Mouse (Mus musculus): ENCODE data around the gene Sdcbp2.

The Sdcbp2 gene

GRCm38 (mm10) chr2:151571873-151572700, at the start of gene Sdcbp2:
Sdcbp2 (plus strand) TSS chr2:151572622.
- no peak for DNase-seq (ENCODE audit: low read depth, low spot score)

- no peak for DNase-seq (ENCODE audit: low read depth, low spot score)
These were observed 47.9 kb upstream of the Sdcbp2 start for GRCm38 (mm10) chr2:151524324-151525041.

- no peak for DNase-seq (ENCODE audit: low read depth, low spot score)
These were observed 46.9 kb upstream of the Sdcbp2 start for GRCm38 (mm10) chr2:151525520-151525919.

- no peak for DNase-seq (ENCODE audit: low read depth, low spot score)
These were observed 44.4 kb upstream of the Sdcbp2 start for GRCm38 (mm10) chr2:151528066-151528465.

GRCm38 (mm10) chr2:151529169-151529568, 43.3 kb upstream of the Sdcbp2 start:
- no peak for DNase-seq (ENCODE audit: low read depth, low spot score)

- no peak for DNase-seq (ENCODE audit: low read depth, low spot score)
These were observed 41.8 kb upstream of the Sdcbp2 start for GRCm38 (mm10) chr2:151530378-151531230.

GRCm38 (mm10) chr2:151533632-151534031, 38.8 kb upstream of the Sdcbp2 start:
- no peak for DNase-seq (ENCODE audit: low read depth, low spot score)

GRCm38 (mm10) chr2:151535961-151536617, 36.3 kb upstream of the Sdcbp2 start:
- no peak for DNase-seq (ENCODE audit: low read depth, low spot score)

- DNase-seq (ENCODE audit: low read depth, low spot score) = no peak
These were observed 35.8 kb upstream of the Sdcbp2 start for GRCm38 (mm10) chr2:151536618-151536974.

- DNase-seq (ENCODE audit: low read depth, low spot score) = no peak
These were observed 33.8 kb upstream of the Sdcbp2 start for GRCm38 (mm10) chr2:151538646-151539045.

- peak; percentile 90 for DNase-seq (ENCODE audit: low read depth, low spot score)
These were observed 29.9 kb upstream of the Sdcbp2 start, which contains the start of gene Fkbp1a for GRCm38 (mm10) chr2:151542323-151543062. Fkbp1a (plus strand) TSS chr2:151542483.

- peak; percentile 36 for DNase-seq (ENCODE audit: low read depth, low spot score)
These were observed 29.1 kb upstream of the Sdcbp2 start for GRCm38 (mm10) chr2:151543063-151543895.

GRCm38 (mm10) chr2:151544673-151545072, 27.7 kb upstream of the Sdcbp2 start:
- no peak for DNase-seq (ENCODE audit: low read depth, low spot score)

GRCm38 (mm10) chr2:151546571-151546970, 25.9 kb upstream of the Sdcbp2 start:
- DNase-seq (ENCODE audit: low read depth, low spot score) = no peak

- DNase-seq (ENCODE audit: low read depth, low spot score) = no peak
These were observed 22.8 kb upstream of the Sdcbp2 start for GRCm38 (mm10) chr2:151549615-151550121.

GRCm38 (mm10) chr2:151562930-151563921, 9.2 kb upstream of the Sdcbp2 start:
- no peak for DNase-seq (ENCODE audit: low read depth, low spot score)

GRCm38 (mm10) chr2:151564006-151564405, 8.4 kb upstream of the Sdcbp2 start:
- no peak for DNase-seq (ENCODE audit: low read depth, low spot score)

- no peak for DNase-seq (ENCODE audit: low read depth, low spot score)
These were observed 7.4 kb upstream of the Sdcbp2 start for GRCm38 (mm10) chr2:151564986-151565385.

Measured in embryo, embryonic 11.5 days (tissue).